Mouse (Mus musculus): ENCODE data around the gene Trim47. TPM values are rescaled to one million over a fixed set of nuclear protein-coding genes. Genes with fewer than 3 reads are reported as not detected.

Gene Trim47
- polyA plus RNA-seq (2021; fragmentation: Nextera tagmentation), result 3.4 and 4.0 TPM in 2 replicates
- long read RNA-seq, experiment 1, transcript Trim47-202 (6 exons, 2,192 nt), result major isoform, 6 of 11 reads
- long read RNA-seq, experiment 1, partial matches to known transcripts, result 0 of 11 reads
- long read RNA-seq, experiment 1, other reads (novel, unspliced or antisense), result 1 of 11 reads
- long read RNA-seq, experiment 2, transcript Trim47-202 (6 exons, 2,192 nt), result major isoform, 33 of 54 reads
- long read RNA-seq, experiment 2, transcript Trim47-201 (6 exons, 2,204 nt), result minor isoform, 14 of 54 reads
- long read RNA-seq, experiment 2, partial matches to known transcripts, result 0 of 54 reads
- long read RNA-seq, experiment 2, other reads (novel, unspliced or antisense), result 6 of 54 reads

DNA sequence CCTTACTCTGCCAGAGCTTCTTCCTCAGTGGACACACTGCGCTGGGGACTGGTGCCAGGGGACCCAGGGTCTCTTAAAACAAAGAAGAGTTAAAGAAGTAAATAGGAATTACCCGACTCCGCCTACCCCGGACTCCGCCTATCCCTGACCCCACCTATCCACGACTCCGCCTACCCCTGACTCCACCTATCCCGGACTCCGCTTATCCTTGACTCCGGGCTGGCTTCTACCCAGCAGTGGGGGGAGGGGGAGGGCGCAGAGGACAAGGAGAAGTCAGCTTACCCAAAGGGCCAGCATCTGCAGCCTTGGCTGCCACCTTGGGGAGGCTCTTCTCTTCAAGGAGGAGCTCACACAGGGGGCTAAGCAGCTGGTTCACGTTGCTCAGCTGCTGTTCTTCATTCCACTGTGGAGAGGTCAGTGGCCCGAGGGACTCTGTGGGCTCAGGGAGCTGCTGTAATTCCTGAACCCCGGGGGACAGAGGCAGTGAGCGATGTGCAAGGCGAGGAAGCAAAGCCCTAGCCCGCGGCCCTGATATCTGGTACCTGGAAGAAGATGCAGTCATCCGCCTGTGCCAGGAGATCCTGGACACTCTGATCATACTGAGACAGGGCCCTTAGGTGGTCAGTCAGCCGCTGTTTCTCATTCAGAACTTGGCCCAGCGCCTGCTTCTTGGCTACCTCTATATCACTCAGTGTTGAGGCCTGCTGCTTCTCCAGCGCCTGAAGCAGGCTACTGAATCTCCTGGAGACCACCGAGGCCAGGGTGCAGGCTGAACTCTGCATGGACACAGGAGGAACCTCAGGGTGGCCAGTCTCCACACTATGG is at the start of gene Trim47:
TSS of gene Trim47 (minus strand) at position 55 of the 825 bp plus-strand sequence.

DNA sequence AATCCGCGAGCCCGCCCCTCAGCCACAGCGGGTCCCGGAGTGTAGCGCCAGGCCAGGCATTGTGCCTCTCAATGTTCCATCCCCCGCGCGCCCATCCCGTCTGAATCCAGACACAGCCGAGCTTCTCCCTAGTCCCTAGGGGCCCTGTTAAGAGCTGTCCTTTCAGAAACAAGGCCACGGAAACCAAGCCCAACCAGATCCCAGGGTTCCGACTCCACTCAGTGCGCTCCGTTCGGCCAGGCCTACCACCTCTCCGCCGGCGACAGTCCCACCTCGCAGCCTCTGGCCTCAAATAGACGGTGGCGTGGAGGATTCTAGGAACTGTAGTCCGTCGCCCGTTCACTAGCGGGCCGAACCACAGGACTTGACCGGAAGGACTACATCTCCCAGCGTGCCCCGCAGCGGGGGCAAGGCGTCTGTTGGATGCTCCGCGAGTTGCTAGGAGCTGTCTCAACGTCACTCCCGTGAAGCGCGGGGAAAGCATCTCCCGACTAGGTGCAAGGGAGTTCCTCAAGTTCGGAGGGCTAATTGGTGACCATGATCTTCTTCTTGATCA is 41.0 kb upstream of the Trim47 start, which contains the start of gene Fbf1:
TSS of gene Fbf1 (minus strand) at position 283 of the 556 bp plus-strand sequence.

DNA sequence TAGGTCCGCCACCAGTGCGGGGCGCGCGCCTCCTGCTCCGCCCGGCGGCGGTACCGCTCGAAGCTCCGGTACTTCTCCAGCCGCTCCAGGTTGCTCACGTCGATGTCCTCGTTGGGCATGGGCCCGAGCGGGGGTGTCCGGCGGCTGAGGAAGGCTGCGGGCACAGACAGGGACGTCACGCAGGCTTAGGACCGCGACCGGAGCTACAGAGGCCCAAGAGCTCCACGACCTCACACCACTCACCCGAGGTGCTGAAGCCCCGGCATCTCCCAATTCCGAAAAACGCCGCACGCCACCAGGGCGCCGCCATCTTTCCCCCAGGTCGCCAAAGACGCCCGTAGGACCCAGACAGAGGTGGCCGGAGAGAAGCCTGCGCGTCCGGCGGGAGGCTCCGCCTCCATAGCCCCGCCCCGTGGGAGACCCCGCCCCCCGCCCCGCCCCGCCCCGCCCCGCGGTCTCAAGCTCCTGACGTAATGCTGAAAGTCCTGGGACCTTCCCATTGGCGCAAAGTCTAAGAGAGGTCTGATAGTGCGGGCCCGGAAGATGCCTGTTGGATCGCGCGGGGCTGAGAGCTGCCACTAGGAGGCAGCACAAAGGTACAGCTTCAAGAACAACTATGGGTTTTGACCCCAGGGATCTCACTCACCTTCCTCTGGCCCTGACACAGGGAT is 11.6 kb upstream of the Trim47 start, which contains the start of gene Mrpl38:
TSS of gene Mrpl38 (minus strand) at position 401 of the 671 bp plus-strand sequence.

DNA sequence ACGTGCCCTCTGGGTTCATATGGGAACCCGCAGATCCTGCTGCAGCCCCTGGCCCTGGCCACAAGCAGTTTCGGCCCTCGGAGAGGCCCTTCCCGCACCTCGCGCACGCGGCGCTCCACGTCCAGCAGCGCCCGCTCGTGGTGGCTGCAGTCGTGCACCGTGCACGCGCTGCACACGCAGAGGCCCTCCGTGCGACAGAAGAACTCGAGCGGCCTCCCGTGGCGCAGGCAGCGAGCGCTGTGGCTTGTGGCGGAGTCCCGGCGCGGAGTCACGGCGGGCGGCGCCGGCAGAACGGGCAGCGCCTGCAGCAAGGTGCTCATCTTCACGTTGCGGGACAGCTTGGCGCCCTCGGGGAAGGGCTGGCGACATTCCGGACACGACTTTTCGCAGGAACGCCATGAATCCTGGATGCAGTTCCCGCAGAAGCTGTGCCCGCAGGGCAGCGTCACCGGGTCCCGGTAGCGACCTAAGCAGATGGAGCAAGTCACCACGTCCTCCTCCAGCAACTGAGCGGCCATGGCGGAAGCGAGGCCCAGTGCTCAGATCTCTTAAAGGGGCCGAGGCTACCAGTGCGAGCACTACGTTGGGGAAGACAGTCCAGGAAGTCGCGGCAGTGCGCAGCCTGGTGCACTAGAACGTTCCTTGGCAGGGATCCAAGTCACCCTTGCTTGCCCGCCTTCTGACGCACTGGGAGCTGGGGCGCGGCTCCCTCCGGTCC is 3.6 kb upstream of the Trim47 start, which contains the start of gene Trim65:
TSS of gene Trim65 (minus strand) at position 641 of the 718 bp plus-strand sequence.

DNA sequence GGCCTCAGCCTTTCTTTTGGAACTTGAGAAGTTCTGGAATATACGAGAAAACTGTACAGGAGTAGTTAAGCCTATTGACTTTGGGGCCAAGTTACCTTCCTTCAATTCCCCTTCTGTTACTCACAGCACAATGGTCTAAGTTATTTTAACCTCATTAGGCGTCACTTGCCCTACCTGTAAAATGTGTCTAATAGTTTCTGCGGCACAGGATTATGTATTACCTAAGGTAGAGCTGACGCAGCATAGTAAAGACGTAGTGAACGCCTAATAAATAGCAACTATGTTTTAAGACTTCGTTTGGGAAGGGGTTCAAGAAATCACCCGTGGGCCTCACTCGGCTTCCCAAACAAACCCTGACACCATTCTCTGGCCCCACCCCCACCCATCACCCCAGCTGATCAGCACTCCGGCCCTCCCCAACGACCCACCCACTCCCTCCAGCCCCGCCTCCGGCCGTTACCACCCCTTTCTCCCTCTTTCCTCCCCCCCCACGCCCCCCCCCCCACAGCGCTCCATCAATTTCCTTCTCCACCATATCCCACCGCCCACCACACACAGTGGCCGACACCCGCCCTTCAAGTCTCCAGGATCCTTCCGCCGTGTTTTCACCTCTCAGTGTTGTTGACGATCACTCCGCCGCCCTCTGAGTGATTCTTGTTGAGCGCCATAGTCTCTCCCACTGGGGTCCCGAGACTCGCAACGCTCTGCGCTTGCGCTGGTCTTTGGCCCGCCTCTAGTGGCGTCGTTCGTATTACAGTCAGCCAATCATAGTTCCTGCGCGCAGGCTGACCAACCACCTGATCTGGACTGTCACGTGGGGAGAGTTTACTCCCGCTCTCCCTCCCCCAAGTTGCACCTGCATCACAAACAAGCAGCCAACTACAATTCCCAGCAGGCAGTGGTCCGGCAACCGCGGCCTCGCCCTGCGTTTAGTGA is 40.5 kb downstream of the Trim47 start, which contains the start of gene Wbp2:
TSS of gene Wbp2 (minus strand) at position 738 of the 936 bp plus-strand sequence.

DNA sequence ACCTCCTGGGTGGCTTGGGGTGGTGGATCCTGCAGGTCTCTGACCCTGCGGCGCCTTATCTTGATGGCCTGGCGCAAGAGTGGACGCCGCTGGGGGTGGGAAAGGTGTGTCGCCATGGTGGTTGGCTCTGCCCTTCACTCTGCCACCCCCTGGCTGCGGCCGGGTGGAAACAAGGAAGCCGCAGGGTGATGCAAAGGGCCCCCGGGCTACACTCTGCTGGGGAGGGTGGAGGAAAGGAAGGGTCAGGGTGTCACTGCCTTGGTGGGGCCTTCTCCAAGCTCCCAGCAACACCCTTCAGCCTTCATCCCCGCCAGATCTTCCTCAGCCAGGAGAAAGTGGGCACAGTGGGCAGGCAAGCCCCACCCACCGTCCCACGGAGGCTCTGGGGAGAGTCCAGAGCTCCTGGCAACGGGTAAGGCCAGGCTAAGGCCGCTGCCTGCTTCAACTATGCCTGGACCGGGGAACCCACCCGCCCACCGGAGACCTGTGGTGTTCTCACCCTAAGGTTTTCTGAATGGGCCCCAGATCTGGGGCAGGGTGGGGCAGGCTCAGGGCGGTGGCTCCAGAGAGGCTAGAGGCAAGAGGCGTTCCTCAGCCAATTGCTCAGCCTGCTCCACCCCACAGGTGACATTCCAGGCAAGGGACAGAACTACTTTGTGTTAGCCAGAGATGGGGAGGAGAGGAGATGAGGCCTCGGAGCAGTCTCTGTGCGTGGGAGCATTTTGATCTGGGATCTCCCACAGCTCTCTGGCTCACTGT is 49.4 kb downstream of the Trim47 start, which contains the start of gene Unc13d:
TSS of gene Unc13d (minus strand) at position 516 of the 759 bp plus-strand sequence.

Other genes with a start within 250 kb of the Trim47 start
- 3.2 and 7.6 TPM in 2 replicates for gene Smim5, start 227.2 kb downstream of the Trim47 start, polyA plus RNA-seq (2021; fragmentation: Nextera tagmentation)
- 0.15 TPM in 1 of 2 replicates, not detected in the other for gene Smim6, start 215.2 kb downstream of the Trim47 start, polyA plus RNA-seq (2021; fragmentation: Nextera tagmentation)
- 32.7 and 36.5 TPM in 2 replicates for gene Sap30bp, start 193.9 kb downstream of the Trim47 start, polyA plus RNA-seq (2021; fragmentation: Nextera tagmentation)
- 5.4 and 5.5 TPM in 2 replicates for gene Recql5, start 193.7 kb downstream of the Trim47 start, polyA plus RNA-seq (2021; fragmentation: Nextera tagmentation)
- 3.2 and 5.2 TPM in 2 replicates for gene Itgb4, start 152.5 kb downstream of the Trim47 start, polyA plus RNA-seq (2021; fragmentation: Nextera tagmentation)
- 24.3 and 24.9 TPM in 2 replicates for gene Galk1, start 114.5 kb downstream of the Trim47 start, polyA plus RNA-seq (2021; fragmentation: Nextera tagmentation)
- gene H3f3b, start 99.2 kb downstream of the Trim47 start, polyA plus RNA-seq (2021; fragmentation: Nextera tagmentation), result 331 and 336 TPM in 2 replicates
- 6.5 and 9.1 TPM in 2 replicates for gene Unk, start 96.9 kb downstream of the Trim47 start, polyA plus RNA-seq (2021; fragmentation: Nextera tagmentation)
- 1.4 TPM in 2 replicates for gene Unc13d, start 49.2 kb downstream of the Trim47 start, polyA plus RNA-seq (2021; fragmentation: Nextera tagmentation)
- gene Wbp2, start 40.2 kb downstream of the Trim47 start, polyA plus RNA-seq (2021; fragmentation: Nextera tagmentation), result 285 and 304 TPM in 2 replicates
- 1.7 and 1.8 TPM in 2 replicates for gene Trim65, start 3.9 kb upstream of the Trim47 start, polyA plus RNA-seq (2021; fragmentation: Nextera tagmentation)
- gene Mrpl38, start 11.7 kb upstream of the Trim47 start, polyA plus RNA-seq (2021; fragmentation: Nextera tagmentation), result 70.8 and 78.4 TPM in 2 replicates
- gene Fbf1, start 41.0 kb upstream of the Trim47 start, polyA plus RNA-seq (2021; fragmentation: Nextera tagmentation), result 21.4 and 25.0 TPM in 2 replicates
- gene Ten1, start 71.6 kb upstream of the Trim47 start, polyA plus RNA-seq (2021; fragmentation: Nextera tagmentation), result 106 and 115 TPM in 2 replicates
- 85.6 and 87.9 TPM in 2 replicates for gene Acox1, start 71.8 kb upstream of the Trim47 start, polyA plus RNA-seq (2021; fragmentation: Nextera tagmentation)
- 0.38 and 0.49 TPM in 2 replicates for gene Evpl, start 110.9 kb upstream of the Trim47 start, polyA plus RNA-seq (2021; fragmentation: Nextera tagmentation)
- 29.3 and 32.2 TPM in 2 replicates for gene Srp68, start 147.0 kb upstream of the Trim47 start, polyA plus RNA-seq (2021; fragmentation: Nextera tagmentation)
- 0.18 and 0.33 TPM in 2 replicates for gene Galr2, start 153.7 kb upstream of the Trim47 start, polyA plus RNA-seq (2021; fragmentation: Nextera tagmentation)
- gene Exoc7, start 180.0 kb upstream of the Trim47 start, polyA plus RNA-seq (2021; fragmentation: Nextera tagmentation), result 45.3 and 58.0 TPM in 2 replicates
- gene Foxj1, start 208.2 kb upstream of the Trim47 start, polyA plus RNA-seq (2021; fragmentation: Nextera tagmentation), result 2.8 and 4.0 TPM in 2 replicates